Mouse (Mus musculus): ENCODE results near the gene Dynlt1b.
"Not testable (repeated sequence)": the region's sequence is repeated elsewhere in the genome, so short reads cannot be mapped to it uniquely, and the experiment has no call there.

Gene Dynlt1b

DNA sequence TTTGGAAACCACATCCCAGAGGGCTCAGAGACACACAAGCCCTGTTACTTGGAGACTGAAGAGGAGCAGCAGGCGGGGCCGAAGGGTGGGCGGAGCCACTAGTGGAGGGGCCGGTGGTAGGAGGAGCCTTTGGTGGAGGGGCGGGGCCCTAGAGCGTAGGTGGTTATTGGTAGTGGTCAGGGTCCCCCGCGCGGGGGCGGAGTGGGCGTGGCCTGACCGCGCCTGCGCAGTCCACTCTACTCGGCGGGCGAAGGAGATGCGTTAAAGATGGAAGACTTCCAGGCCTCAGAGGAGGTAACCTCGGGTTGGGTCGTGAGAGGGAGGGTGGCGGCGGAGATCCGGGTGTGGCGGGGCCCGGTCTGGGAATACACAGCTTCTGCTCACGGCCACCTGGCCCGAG, at the start of gene Dynlt1b:
Gene Dynlt1b, plus strand, starts transcription at position 168 of the 400 bp plus-strand sequence.
- DNase-seq (ENCODE audit: low spot score): peak; percentile 100

DNA sequence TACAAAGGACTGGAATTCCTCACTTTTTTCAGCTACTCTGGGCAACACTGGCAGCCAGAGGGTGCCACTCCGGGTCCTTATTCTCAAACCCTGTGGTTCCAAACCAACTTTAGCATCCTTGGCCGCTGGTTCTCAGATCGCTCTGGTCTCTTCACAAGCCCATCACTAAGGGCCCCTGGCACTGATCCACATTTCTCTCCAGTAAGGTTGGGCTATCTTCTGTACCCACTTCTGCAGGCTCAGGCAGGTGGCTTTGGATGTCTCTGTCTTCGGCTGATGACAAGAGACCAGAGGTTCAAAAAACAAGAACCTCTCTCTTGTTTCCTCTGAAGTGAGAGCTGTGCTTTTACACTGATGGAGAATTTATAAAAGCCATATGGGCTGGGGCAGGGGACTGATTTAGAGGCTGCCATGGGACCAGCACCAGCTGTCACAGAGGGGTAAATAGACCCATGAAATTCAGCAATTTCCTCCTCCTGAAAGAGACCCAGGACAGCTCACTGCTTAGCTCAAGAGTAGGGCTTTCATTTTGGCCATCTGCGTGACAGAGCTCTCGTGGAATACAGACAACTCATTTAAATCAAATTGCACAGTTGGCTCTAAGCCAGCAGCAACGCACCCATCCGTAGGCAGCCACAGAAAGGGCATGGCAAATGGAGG, 49.6 kb upstream of the Dynlt1b start:
- DNase-seq (ENCODE audit: low spot score): not testable (repeated sequence)

DNA sequence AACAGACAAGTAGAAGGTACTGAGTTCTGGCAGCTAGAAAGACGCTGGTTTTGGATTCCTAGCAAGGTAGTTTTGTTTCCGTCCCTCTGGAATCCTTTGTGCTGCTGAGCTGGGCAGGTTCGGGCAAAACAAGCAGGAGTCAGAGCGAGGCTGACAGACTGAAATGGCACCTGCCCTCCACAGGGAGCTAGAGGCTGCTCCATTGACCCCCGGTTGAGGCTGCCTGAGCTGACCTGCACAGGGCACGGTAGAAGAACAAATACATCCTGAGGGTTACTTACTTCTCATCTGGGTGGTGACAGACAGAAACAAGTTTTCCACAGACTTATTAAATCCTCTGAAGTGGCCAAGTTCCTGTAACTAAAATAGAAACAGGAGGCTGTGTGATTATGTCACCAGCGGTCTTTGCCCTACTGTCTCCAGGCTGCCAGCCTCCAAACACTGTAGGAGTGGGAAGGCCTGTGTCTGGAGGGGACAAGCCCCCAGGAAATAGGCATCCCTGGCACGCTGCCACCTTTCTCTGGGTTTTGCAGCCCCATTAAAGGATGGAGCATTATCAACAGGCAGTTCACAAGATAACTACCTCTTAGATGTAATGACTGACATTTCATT, 48.7 kb upstream of the Dynlt1b start:
- not testable (repeated sequence) for DNase-seq (ENCODE audit: low spot score)

DNA sequence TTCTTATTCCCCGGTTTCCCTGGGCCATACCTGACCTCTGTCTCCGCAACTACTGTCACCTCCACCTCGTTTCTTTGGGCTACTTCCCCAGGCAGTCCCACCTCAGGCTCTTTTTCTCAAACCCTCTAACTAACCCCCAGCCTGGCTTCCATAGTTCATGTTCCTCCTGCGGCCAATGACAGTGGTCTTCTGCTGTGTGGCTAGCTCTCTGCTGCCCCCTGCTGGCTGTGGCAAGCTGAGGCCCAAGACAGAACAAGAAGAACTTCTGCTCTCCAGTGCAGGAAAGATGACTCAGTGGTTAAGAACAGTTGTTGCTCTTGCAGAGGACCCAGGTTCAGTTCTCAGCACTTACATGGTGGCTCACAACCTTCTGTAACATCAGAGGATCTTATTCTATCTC, 43.0 kb upstream of the Dynlt1b start:
- DNase-seq (ENCODE audit: low spot score): not testable (repeated sequence)

DNA sequence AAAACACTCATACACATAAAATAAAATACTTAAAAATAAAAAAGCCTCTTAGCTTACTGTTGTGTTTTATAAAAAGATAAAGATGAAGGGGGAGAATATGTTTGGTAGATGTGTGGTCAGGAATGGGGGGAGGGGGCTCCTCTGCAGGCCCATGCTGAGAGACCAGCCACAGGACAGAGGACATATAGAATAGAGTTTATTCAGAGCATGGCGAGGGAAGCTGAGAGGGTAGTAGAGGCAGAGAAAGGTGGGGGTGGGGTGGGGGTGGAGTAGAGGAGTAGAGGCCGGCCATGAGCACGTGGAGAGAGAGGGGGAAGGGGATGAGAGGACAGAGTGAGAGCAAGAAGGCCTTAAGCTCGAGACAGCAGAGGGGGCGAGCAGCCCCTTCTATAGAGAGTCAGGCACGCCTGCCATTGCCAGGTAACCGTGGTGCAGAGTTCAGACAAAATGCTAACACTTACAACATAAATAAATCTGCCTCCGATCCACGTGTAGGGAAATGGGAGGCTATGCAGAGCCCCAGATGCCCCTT, 42.5 kb upstream of the Dynlt1b start:
- not testable (repeated sequence) for DNase-seq (ENCODE audit: low spot score)

DNA sequence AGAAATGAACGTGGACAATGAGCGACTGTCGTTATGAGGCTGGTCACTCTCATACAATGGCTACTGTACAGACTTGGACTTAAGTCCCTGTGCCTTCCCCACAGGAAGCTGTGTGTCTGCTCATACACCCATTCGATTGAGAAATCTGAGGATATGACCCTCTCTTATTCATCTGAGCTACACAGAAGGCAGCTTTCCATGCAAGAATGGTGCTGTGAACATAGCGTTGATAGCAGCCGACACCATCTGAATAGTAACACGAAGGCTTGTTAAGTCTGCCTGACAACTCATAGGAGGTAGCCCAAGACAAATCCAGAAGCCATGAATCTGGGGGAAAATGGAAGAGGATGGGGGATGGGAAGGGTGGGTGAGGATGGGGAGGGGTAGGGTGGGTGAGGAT, 40.4 kb upstream of the Dynlt1b start:
- not testable (repeated sequence) for DNase-seq (ENCODE audit: low spot score)

DNA sequence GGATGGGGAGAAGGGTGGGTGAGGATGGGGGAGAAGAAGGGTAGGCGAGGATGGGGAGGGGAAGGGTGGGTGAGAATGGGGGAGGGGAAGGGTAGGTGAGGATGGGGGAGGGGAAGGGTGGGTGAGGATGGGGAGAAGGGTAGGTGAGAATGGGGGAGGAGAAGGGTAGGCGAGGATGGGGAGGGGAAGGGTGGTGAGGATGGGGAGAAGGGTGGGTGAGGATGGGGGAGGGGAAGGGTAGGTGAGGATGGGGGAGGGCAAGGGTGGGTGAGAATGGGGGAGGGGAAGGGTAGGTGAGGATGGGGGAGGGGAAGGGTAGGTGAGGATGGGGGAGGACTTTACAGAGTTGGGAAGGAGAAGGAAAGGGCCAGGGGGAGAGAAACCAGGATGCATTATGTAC, 39.2 kb upstream of the Dynlt1b start:
- not testable (repeated sequence) for DNase-seq (ENCODE audit: low spot score)

DNA sequence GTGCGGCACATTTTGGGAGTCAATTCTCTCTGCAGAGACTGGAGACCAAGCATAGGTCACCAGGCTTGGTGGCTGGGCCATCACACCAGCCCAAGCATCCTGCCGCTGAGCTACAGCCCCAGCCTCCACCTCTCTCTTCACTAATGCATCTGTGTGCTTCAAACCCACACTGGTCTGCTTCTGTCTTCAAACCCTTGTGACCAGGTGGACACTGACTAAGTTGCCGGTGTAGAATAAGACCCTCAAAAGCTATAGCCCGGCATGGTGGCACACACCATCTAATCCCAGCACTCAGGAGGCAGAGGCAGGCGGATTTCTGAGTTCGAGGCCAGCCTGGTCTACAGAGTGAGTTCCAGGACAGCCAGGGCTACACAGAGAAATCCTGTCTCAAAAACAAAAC, 38.2 kb upstream of the Dynlt1b start:
- DNase-seq (ENCODE audit: low spot score): not testable (repeated sequence)

DNA sequence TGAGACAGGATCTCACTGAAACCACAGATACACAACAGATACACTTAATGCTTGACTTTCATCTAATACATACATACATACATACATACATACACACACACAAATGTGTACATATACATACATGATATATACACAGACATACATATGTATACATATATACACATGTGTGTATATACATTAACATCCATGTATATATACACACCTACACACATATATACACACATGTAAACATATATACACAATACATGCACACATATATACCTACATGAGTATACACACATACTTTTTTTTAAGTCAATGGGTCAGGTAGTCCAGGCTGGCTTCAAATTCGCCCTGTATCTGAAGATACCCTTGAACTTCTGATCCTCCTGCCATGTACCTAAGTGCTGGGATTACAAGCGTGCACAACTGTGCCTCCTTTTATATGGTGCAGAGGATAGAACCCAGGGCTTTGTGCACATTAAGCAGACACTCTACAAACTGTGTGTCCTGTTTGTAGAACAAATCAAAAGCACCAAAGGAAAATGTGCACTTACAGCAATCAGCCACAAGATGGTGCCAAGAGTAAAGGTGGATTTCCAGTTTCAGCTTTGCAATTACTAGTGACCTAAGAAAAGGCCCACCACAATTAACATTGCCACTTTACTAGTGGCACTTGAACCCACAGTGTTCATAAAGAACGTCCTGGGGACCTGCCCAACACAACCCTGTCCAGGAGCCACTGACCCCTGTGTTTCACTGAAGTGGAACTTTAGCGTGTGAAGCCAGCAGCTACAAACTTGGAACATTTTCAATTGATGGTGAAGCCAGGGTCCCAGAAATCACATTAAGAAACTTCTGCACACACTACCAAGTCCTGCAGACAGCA, 37.2 kb upstream of the Dynlt1b start:
- DNase-seq (ENCODE audit: low spot score): not testable (repeated sequence)

DNA sequence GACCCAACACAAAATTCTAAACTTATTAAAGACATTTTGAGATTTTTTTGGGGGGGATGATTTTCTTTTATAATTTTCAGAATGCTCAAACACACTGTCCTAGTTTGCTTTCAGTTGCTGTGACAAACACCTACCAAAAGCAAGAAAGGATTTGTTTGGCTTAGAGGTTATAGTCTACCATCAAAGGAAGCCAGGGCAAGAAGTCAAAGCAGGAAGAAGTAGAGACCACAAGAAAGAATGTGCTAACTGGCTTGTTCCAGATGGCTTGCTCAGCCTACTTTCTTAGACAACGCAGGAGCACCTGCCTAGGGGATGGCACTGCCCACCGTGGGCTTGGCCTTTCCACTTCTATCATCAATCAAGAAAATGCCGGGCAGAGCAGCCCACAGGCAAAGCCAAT, 31.8 kb upstream of the Dynlt1b start:
- DNase-seq (ENCODE audit: low spot score): not testable (repeated sequence)

DNA sequence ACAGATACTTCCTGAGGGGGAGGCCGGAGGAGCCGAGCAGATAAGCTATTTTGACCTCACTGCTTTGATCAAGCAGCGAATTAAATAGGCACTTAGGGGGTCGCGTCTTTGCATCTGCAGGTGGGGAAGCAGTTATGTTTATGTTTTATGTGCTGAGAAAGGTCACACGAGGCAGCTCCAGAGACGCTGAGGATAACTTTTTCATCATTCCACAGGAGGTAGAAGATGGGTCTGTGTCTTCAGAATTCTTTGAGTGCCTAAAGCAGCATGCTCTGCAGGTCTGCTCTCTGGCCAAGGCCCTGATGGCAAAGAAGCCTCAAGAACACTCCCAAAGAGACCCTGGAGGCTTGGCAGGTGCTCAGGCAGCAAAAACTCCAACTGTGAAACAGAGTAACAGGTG, 31.1 kb upstream of the Dynlt1b start:
- DNase-seq (ENCODE audit: low spot score): not testable (repeated sequence)

DNA sequence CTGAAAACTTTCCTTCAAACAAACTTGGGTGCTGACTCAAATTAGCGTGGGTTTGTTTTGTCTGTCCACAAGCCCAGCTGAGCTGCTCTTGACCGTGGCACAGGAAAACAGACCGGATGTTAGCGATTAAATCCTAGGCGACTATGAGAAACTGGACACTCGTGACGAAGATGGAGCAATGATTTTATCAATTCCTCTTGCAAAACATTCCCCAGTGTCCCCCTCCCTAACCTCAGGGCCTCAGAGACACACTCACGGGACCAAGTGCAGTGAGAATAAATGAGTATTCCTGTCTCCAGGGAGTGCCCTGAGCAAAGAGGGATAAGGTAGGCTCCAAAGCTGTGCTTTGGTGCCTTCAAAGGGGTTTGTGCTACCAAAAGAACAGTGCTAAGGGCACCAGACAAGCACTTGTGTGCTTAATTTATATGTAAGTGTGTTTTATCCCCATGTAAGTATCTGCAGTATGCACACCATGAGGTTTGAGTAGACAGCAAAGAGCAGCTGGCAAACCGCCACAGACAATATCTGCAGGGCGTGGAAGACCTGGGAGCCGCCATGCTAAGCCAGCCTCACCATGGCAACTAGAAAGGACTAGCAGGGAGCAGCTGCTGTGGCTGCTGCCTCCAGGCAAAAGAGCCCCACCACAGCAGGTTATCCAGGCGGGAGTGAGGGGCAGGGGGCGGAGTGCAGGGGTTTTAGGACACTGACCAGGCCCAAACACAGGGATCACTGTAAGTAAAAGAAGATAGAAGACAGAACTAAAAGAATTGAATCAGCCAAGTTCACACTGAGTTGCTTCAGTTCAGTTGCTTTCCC, 30.4 kb upstream of the Dynlt1b start:
- not testable (repeated sequence) for DNase-seq (ENCODE audit: low spot score)

DNA sequence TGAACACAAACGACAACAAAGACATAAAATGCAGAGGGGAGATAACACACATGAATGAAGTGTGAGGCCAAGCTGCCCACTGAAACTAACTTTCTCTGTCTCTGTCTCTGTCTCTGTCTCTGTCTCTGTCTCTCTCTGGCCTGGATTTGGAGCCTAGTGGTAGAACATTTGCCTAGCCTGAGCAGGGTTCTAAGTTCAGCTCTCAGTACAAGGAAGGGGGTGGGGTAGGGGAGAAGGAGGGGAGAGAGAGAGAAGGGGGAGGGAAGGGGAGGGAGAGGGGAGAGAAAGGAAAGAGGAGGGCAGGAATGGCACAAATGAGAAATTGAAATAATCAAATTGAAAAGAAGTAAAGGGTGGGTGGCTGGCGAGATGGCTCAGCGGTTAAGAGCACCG, 29.8 kb upstream of the Dynlt1b start:
- not testable (repeated sequence) for DNase-seq (ENCODE audit: low spot score)

DNA sequence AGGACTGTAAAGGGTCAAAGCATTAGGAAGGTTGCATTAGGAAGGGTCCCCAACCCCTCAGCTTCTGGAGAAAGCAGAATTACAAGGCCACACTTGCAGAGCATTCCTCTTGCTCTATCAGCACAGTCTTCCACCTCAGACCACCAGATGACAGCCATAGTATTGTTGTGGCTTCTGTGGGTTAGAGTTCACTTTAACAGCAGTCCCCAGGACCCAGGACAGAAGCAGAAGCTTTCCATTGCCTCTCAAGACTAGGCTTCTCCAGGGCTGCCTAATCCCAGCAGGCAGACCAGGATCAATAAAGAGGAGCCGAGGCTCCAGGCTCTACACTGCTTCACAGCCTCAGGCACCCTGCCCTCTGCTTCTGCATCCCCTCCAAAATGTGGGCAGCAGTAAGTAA, 25.4 kb upstream of the Dynlt1b start:
- not testable (repeated sequence) for DNase-seq (ENCODE audit: low spot score)

DNA sequence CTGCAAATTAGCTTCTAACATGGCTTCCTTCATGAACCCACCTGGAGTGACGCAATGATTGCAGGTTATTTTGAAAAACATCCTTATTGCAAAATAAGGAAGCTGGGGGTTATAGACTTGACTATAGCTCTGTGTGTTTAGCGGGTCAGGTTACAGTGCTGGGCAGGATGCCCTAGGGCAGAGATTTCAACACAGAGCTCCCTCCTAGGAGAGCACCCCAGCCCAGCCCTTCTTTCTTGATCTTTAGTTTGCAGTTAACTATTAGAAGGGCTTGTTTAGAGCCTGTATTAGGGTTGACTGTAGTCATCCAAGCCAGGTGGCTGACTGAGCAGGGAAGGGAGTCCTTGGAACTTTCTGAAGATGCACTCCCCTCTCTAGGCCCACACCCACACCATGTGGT, 22.9 kb upstream of the Dynlt1b start:
- not testable (repeated sequence) for DNase-seq (ENCODE audit: low spot score)

DNA sequence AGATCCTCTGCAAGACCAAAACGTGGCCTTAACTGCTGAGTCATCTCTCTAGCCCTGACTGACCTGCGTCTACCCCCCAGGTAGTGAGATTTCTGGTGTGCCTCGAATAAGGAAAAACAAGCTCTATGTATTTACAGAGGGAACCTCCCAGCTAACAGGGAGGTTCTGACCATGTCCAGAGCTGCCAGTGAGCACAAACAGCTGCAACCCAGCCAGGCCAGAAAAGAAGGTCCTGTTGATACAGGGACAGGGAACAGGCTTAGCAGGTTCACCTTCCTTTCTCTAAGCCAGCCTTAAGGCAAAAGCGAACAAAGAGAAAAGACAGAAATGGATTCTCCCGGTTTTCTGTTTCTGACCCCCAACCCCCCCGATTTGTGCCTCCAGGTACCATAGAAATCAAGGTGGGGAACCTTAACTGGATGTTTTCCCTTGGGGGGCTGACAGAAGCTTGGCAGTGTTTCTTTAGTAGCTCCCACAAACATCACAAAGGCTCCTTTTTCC, 19.1 kb upstream of the Dynlt1b start:
- DNase-seq (ENCODE audit: low spot score): not testable (repeated sequence)

DNA sequence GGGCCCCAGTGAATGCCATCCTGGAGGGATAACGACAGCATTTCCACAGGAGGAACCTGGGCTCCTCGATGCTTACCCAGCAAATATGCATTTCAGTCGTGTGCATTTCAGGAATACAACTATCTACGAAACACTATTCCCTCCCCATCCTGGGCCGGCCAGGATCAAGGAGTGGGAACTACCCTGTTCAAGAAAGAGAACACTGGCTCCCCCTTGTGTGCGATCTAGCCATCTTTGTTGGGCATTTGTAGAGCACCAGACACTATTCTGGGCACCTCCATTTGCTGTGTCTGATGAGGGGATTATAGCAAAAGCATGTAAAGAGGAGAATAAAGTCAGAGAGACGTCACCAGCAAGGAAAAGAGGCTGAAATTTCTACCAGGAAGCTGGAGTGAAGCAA, 12.8 kb upstream of the Dynlt1b start:
- DNase-seq (ENCODE audit: low spot score): not testable (repeated sequence)

DNA sequence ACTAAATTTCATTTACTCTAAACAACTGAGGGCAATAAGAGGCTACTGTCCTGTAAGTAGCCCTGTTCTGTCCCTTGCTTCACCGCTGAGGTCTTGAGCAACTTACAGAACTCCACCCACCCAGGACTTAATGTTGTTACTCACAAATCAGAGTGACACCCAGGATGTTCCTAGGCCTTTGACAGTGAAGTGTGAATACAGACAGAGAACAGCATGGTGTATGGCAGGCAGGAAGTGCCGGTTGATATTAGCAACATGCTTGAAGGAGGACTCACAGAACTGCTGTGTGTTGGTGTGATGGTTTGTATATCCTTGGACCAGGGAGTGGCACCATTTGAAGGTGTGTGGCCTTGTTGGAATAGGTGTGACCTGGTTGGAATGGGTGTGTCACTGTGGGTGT, 9.4 kb upstream of the Dynlt1b start:
- not testable (repeated sequence) for DNase-seq (ENCODE audit: low spot score)

DNA sequence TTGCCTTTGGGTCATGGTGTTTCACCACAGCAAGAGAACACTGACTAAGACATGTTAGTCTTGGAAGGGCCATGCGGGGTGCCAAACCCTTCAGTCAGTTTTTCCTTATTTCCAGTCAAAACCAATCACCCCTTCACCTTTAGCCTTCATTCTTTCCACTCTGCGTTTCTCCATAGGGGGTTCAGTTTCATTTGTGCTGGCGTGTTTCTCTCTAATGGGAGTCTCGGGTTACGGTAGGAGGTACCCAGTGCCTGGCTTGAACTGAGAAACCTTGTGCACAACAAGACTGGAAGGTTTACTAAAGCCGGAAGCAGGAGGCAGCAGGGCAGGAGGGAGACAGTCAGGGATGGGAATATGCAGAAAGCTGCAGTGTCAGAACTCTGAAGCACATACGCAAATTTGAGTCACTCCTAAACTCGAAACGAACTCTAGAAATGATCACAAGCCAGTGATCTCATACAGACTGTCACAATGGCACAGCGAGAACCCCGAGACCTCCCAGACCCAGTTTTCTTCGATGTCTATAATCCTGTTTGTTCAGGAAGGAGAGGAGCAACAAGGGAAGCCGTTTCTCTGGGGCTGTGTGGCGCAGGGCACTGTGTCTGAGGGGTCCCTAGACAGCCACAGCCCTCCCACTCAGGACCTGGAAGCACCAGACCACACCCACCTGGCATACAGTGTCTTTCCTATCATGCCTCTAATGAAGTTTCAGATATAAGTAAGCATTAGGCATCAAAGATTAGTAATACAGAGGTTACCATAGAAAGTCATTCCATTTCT, 8.2 kb upstream of the Dynlt1b start:
- DNase-seq (ENCODE audit: low spot score): not testable (repeated sequence)

DNA sequence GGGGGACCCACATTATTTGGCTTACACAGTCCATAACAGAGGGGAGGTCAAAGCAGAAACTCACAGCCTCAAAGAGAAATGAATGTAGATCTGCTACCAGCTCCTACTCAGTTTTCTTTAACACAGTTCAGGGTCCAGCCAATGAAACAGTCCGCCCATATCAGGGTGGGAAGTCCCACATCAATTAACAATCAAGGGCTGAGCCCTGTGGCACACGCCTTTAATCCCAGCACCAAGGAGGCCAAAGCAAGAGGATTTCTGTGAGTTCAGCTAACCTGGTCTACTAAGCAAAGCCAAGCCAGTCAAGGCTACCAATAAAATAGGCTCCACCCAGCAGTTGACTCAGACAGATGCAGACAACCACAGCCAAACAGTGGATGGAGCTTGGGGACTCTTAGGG, 7.5 kb upstream of the Dynlt1b start:
- DNase-seq (ENCODE audit: low spot score): not testable (repeated sequence)

DNA sequence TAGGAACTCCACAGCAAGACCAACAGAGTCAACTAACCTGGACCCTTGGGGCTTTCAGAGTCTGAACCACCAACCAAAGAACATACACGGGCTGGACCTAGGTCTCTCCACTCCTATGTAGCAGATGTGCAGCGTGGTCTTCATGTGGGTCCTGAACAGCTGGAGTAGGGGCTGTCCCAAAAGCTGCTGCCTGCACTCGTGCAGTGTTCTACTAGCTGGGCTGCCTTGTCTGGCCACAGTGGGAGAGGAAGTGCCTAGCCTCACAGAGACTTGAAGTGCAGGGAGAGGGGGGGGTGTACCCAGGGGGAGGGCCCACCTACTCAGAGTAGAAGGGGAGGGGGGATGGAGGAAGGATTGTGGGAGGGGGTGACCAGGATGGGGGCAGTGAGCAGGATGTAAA, 7.1 kb upstream of the Dynlt1b start:
- not testable (repeated sequence) for DNase-seq (ENCODE audit: low spot score)

Data from left cerebral cortex, adult 11 months (tissue).